Mouse (Mus musculus) stomach, embryonic 16.5 days (tissue): ENCODE data around the gene Prrx1. TPM values are rescaled to one million over a fixed set of nuclear protein-coding genes. Genes with fewer than 3 reads are reported as not detected.
A peak's percentile ranks its signal among the peaks of the same experiment; 100 is the strongest.

Source experiments
- ATAC-seq: fragments of 200-750 bp; cut with Nextera tagmentation; 2 replicates; pipeline ENCODE4 v1.8.0; 2017; ENCODE audit warnings: moderate number of reproducible peaks, moderate TSS enrichment; ENCODE audit not compliant: insufficient read depth, low FRiP score
- H3K27ac ChIP-seq: fragments of 300-500 bp; sonication (generic); 2 replicates; pipeline ENCODE4 v1.5.1; 2014; ENCODE audit warnings: low read length
- H3K27me3 ChIP-seq: fragments of 300-500 bp; sonication (generic); 2 replicates; pipeline ENCODE4 v1.6.1; 2014; ENCODE audit warnings: low read length, control low read depth, mixed read lengths; ENCODE audit not compliant: control insufficient read depth, insufficient read depth
- H3K36me3 ChIP-seq: fragments of 300-500 bp; sonication (generic); 2 replicates; pipeline ENCODE4 v1.6.1; 2014; ENCODE audit warnings: low read length; ENCODE audit not compliant: control insufficient read depth, insufficient read depth
- H3K4me1 ChIP-seq: fragments of 300-500 bp; sonication (generic); 2 replicates; pipeline ENCODE4 v1.6.1; 2014; ENCODE audit warnings: low read length, control low read depth, mixed read lengths; ENCODE audit not compliant: control insufficient read depth, insufficient read depth
- H3K4me2 ChIP-seq: fragments of 300-500 bp; sonication (generic); 2 replicates; pipeline ENCODE4 v1.6.1; 2014; ENCODE audit warnings: low read depth, low read length, mixed read lengths
- H3K4me3 ChIP-seq: fragments of 300-500 bp; sonication (generic); replicated peaks from 2 replicates; pipeline ENCODE4 v1.5.1; 2014; ENCODE audit warnings: mild to moderate bottlenecking, low read length
- H3K9ac ChIP-seq: fragments of 300-500 bp; sonication (generic); 2 replicates; pipeline ENCODE4 v1.6.1; 2014; ENCODE audit warnings: low read length
- H3K9me3 ChIP-seq: fragments of 300-500 bp; sonication (generic); replicated peaks from 2 replicates; pipeline ENCODE4 v1.6.1; 2016; ENCODE audit warnings: low read length, control low read depth; ENCODE audit not compliant: control insufficient read depth
- WGBS: fragments of 180-500 bp; shearing (Covaris S2); extraction: QIAGEN DNeasy Blood & Tissue Kit; methylation state at CpG from one replicate; pipeline ENCODE4 v1.1.7; 2014; 5-methylcytosine and 5-hydroxymethylcytosine counted together
- polyA plus RNA-seq: library from polyadenylated mRNA; unstranded; fragments of >200 nt; fragmentation: Nextera tagmentation; extraction: Ambion mirVana; gene quantifications from 2 replicates; pipeline ENCODE4 v1.2.1, GENCODE M21; 2015

The Prrx1 gene
- polyA plus RNA-seq = 6.7 and 9.6 TPM in 2 replicates

- no peak for ATAC-seq
- Histone ChIP-seq H3K36me3 (no peaks in the 10 kb centered on the region), H3K27ac (peak within 1 kb of the TSS; percentile 9; the same call in 1 of the 2 replicates), H3K9me3 (no peaks in the 10 kb centered on the region), H3K4me2 (peak within 1 kb of the TSS; percentile 83), H3K4me1 (peaks cover 18% of the 10 kb centered on the region), H3K9ac (peak within 1 kb of the TSS; percentile 72), H3K27me3 (peaks cover 39% of the 10 kb centered on the region), H3K4me3 (peak within 1 kb of the TSS; percentile 57)
- WGBS = 1% methylated on average over 17 of the region's 17 CpGs
These were observed at the start of gene Prrx1 for GRCm38 (mm10) chr1:163313101-163313773. Gene Prrx1, minus strand, starts transcription at chr1:163313710.

GRCm38 (mm10) chr1:163362202-163362601 lies 48.7 kb upstream of the Prrx1 start:
- Histone ChIP-seq H3K4me2 (no peak overlapping the region), H3K4me3 (no peak overlapping the region), H3K9me3 (no peaks in the 10 kb centered on the region), H3K36me3 (no peaks in the 10 kb centered on the region), H3K9ac (no peak overlapping the region), H3K4me1 (peaks cover 4% of the 10 kb centered on the region), H3K27ac (no peak overlapping the region), H3K27me3 (no peaks in the 10 kb centered on the region)
- WGBS = 65% methylated on average over 8 of the region's 8 CpGs
- ATAC-seq = no peak

- H3K36me3 ChIP-seq = no peaks in the 10 kb centered on the region
- ATAC-seq = no peak
- H3K9me3 ChIP-seq = no peaks in the 10 kb centered on the region
- WGBS = 57% methylated on average over 5 of the region's 5 CpGs
- peaks cover 4% of the 10 kb centered on the region for H3K4me1 ChIP-seq
- peak overlapping the region; percentile 23; the same call in 1 of the 2 replicates for H3K27ac ChIP-seq
- H3K9ac ChIP-seq = no peak overlapping the region
- H3K4me2 ChIP-seq = no peak overlapping the region
- no peaks in the 10 kb centered on the region for H3K27me3 ChIP-seq
- no peak overlapping the region for H3K4me3 ChIP-seq
These were observed 47.9 kb upstream of the Prrx1 start for GRCm38 (mm10) chr1:163361376-163361775.

- 40% methylated on average over 6 of the region's 6 CpGs for WGBS
- no peak overlapping the region for H3K4me3 ChIP-seq
- no peaks in the 10 kb centered on the region for H3K9me3 ChIP-seq
- H3K4me1 ChIP-seq = peaks cover 4% of the 10 kb centered on the region
- H3K27ac ChIP-seq = peak overlapping the region; percentile 23; the same call in 1 of the 2 replicates
- no peak for ATAC-seq
- H3K9ac ChIP-seq = no peak overlapping the region
- H3K27me3 ChIP-seq = no peaks in the 10 kb centered on the region
- H3K4me2 ChIP-seq = no peak overlapping the region
- H3K36me3 ChIP-seq = no peaks in the 10 kb centered on the region
These were observed 47.3 kb upstream of the Prrx1 start for GRCm38 (mm10) chr1:163360796-163361195.

GRCm38 (mm10) chr1:163359521-163359920 lies 46.0 kb upstream of the Prrx1 start:
- Histone ChIP-seq H3K36me3 (no peaks in the 10 kb centered on the region), H3K9me3 (no peaks in the 10 kb centered on the region), H3K9ac (no peak overlapping the region), H3K4me3 (no peak overlapping the region), H3K27me3 (no peaks in the 10 kb centered on the region), H3K4me2 (no peak overlapping the region), H3K27ac (no peak overlapping the region), H3K4me1 (peaks cover 4% of the 10 kb centered on the region)
- no peak for ATAC-seq
- 86% methylated on average over 3 of the region's 3 CpGs for WGBS

- ATAC-seq = no peak
- Histone ChIP-seq H3K4me2 (0 out of 2 replicates have a peak overlapping the region, but pooled peaks have one; percentile 12), H3K9me3 (no peaks in the 10 kb centered on the region), H3K9ac (no peak overlapping the region), H3K27me3 (no peaks in the 10 kb centered on the region), H3K36me3 (no peaks in the 10 kb centered on the region), H3K4me3 (no peak overlapping the region), H3K27ac (no peak overlapping the region), H3K4me1 (peaks cover 4% of the 10 kb centered on the region)
- 38% methylated on average over 7 of the region's 7 CpGs for WGBS
These were observed 44.7 kb upstream of the Prrx1 start for GRCm38 (mm10) chr1:163358165-163358564.

- Histone ChIP-seq H3K36me3 (no peaks in the 10 kb centered on the region), H3K4me2 (no peak overlapping the region), H3K27ac (no peak overlapping the region), H3K27me3 (no peaks in the 10 kb centered on the region), H3K4me1 (peaks cover 4% of the 10 kb centered on the region), H3K9ac (no peak overlapping the region), H3K9me3 (no peaks in the 10 kb centered on the region), H3K4me3 (no peak overlapping the region)
- no peak for ATAC-seq
- WGBS = 45% methylated on average over 6 of the region's 6 CpGs
These were observed 44.2 kb upstream of the Prrx1 start for GRCm38 (mm10) chr1:163357733-163358132.

GRCm38 (mm10) chr1:163356167-163356566 lies 42.7 kb upstream of the Prrx1 start:
- H3K4me3 ChIP-seq = no peak overlapping the region
- H3K9me3 ChIP-seq = no peaks in the 10 kb centered on the region
- H3K36me3 ChIP-seq = no peaks in the 10 kb centered on the region
- WGBS = 66% methylated on average over 4 of the region's 4 CpGs
- H3K4me1 ChIP-seq = peaks cover 4% of the 10 kb centered on the region
- no peak for ATAC-seq
- no peak overlapping the region for H3K4me2 ChIP-seq
- H3K27ac ChIP-seq = no peak overlapping the region
- no peak overlapping the region for H3K9ac ChIP-seq
- no peaks in the 10 kb centered on the region for H3K27me3 ChIP-seq

GRCm38 (mm10) chr1:163355626-163356156 lies 42.2 kb upstream of the Prrx1 start:
- Histone ChIP-seq H3K27ac (no peak overlapping the region), H3K4me3 (no peak overlapping the region), H3K27me3 (no peaks in the 10 kb centered on the region), H3K9ac (no peak overlapping the region), H3K4me2 (no peak overlapping the region), H3K4me1 (peaks cover 4% of the 10 kb centered on the region), H3K9me3 (no peaks in the 10 kb centered on the region), H3K36me3 (no peaks in the 10 kb centered on the region)
- no peak for ATAC-seq
- 41% methylated on average over 3 of the region's 3 CpGs for WGBS
